Mouse (Mus musculus): ENCODE measurements around the gene 2810408A11Rik. TPM values are rescaled to one million over a fixed set of nuclear protein-coding genes. Genes with fewer than 3 reads are reported as not detected.
A peak's percentile ranks its signal among the peaks of the same experiment; 100 is the strongest.

The 2810408A11Rik gene
- polyA plus RNA-seq, 1 experiment: 13.1 TPM

DNA sequence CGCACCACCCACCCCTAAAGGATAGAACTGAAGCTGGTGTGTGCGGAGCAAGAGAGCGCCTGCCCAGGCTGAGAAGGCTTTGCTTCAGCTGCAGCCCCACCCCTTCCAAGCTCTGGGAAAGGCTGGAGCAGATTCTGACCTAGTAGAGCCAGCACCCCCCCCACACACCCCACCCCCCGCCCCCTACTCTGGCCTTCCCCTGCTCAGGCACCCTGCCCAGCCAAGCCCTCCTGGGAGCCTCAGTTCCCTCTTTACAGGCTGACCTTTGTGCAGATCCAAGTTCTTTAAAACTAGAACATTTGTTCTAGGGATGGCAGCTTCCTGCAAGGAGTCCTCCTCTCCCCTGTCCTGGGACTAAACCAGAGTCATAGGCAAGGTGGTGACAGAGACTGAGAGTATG is 36.6 kb upstream of the 2810408A11Rik start:
- H3K27ac ChIP-seq (ENCODE audit: insufficient read depth, low read length): no peak overlapping the region
- TF ChIP-seq POLR2A (IDR thresholded peaks at IDR 0.05; ENCODE audit: insufficient read depth, low read length) (no peak), CTCF (IDR thresholded peaks at IDR 0.05; ENCODE audit: low read depth, low read length) (no peak), EP300 (IDR thresholded peaks at IDR 0.05; ENCODE audit: insufficient read depth, low read depth, low read length) (no peak)
- H3K9me3 ChIP-seq (replicated peaks; ENCODE audit: control insufficient read depth, insufficient read depth, low read length, poor library complexity, severe bottlenecking): no peaks in the 10 kb centered on the region
- no peak overlapping the region for H3K9ac ChIP-seq (ENCODE audit: low read depth, poor library complexity, severe bottlenecking)
- no peak overlapping the region for H3K4me3 ChIP-seq (ENCODE audit: low read depth, low read length)
- no peaks in the 10 kb centered on the region for H3K27me3 ChIP-seq (ENCODE audit: control insufficient read depth, insufficient read depth, low read length, poor library complexity, severe bottlenecking)
- peaks cover 9% of the 10 kb centered on the region for H3K4me1 ChIP-seq (ENCODE audit: control insufficient read depth, insufficient read depth, low read length)
- no peaks in the 10 kb centered on the region; the same call in 1 of the 2 replicates for H3K36me3 ChIP-seq (ENCODE audit: control insufficient read depth, insufficient read depth, low read length, poor library complexity, severe bottlenecking)

- TF ChIP-seq CTCF (IDR thresholded peaks at IDR 0.05; ENCODE audit: low read depth, low read length) (no peak), POLR2A (IDR thresholded peaks at IDR 0.05; ENCODE audit: insufficient read depth, low read length) (no peak), EP300 (IDR thresholded peaks at IDR 0.05; ENCODE audit: insufficient read depth, low read depth, low read length) (no peak)
- Histone ChIP-seq H3K4me3 (ENCODE audit: low read depth, low read length) (peak overlapping the region; percentile 58), H3K27me3 (ENCODE audit: control insufficient read depth, insufficient read depth, low read length, poor library complexity, severe bottlenecking) (no peaks in the 10 kb centered on the region), H3K4me1 (ENCODE audit: control insufficient read depth, insufficient read depth, low read length) (peaks cover 9% of the 10 kb centered on the region), H3K36me3 (ENCODE audit: control insufficient read depth, insufficient read depth, low read length, poor library complexity, severe bottlenecking) (no peaks in the 10 kb centered on the region; the same call in 1 of the 2 replicates), H3K27ac (ENCODE audit: insufficient read depth, low read length) (no peak overlapping the region), H3K9me3 (replicated peaks; ENCODE audit: control insufficient read depth, insufficient read depth, low read length, poor library complexity, severe bottlenecking) (no peaks in the 10 kb centered on the region), H3K9ac (ENCODE audit: low read depth, poor library complexity, severe bottlenecking) (peak overlapping the region; percentile 94)
These were observed 36.0 kb upstream of the 2810408A11Rik start for GRCm38 (mm10) chr11:69936714-69937347.

- Histone ChIP-seq H3K27me3 (ENCODE audit: control insufficient read depth, insufficient read depth, low read length, poor library complexity, severe bottlenecking) (no peaks in the 10 kb centered on the region), H3K27ac (ENCODE audit: insufficient read depth, low read length) (no peak overlapping the region)
- TF ChIP-seq CTCF (IDR thresholded peaks at IDR 0.05; ENCODE audit: low read depth, low read length) (no peak), POLR2A (IDR thresholded peaks at IDR 0.05; ENCODE audit: insufficient read depth, low read length) (no peak), EP300 (IDR thresholded peaks at IDR 0.05; ENCODE audit: insufficient read depth, low read depth, low read length) (no peak)
These were observed 35.4 kb upstream of the 2810408A11Rik start for GRCm38 (mm10) chr11:69936156-69936555.

DNA sequence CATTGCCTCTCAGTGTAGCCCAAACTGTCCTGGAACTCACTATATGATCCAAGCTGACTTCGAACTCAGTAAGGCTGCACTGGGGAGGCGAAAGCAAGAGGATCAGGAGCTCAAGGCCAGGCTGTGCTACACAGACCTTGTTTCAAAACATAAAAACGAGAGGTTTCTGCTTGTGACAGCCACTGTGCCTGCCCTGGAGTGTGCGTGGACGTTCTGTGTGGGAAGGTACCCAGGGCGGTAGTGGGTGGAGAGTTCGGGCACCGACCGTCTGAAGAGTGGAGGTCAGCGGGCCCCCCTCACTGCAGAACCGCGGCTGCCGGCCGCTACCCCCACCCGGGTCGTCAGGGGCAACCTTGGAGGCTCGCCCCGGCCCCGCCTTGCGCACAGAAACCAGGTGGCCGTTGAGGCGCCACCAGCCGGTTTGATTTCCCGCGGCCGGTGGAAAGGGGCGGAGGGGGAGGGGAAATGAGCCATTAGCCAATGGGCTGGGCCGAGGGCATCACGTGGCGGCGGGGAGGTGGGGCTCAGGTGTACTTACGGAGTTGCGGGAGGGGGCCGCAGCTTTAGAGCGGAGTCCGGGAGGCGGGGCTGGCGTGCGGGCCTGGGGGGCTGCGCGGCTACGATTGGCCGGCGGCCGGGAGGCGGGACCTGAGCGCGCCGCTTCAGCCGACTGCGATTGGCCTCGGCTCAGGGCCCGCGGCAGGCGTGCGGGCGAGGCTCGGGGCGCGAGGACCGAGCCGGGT is 34.5 kb upstream of the 2810408A11Rik start, which contains the start of gene Ybx2:
Gene Ybx2, plus strand, starts transcription at position 660 of the 743 bp plus-strand sequence.
- Histone ChIP-seq H3K4me3 (ENCODE audit: low read depth, low read length) (peak within 1 kb of the TSS; percentile 69), H3K4me1 (ENCODE audit: control insufficient read depth, insufficient read depth, low read length) (peaks cover 9% of the 10 kb centered on the region), H3K27me3 (ENCODE audit: control insufficient read depth, insufficient read depth, low read length, poor library complexity, severe bottlenecking) (no peaks in the 10 kb centered on the region), H3K9ac (ENCODE audit: low read depth, poor library complexity, severe bottlenecking) (peak within 1 kb of the TSS; percentile 94), H3K27ac (ENCODE audit: insufficient read depth, low read length) (no peak within 1 kb of the TSS), H3K36me3 (ENCODE audit: control insufficient read depth, insufficient read depth, low read length, poor library complexity, severe bottlenecking) (no peaks in the 10 kb centered on the region; the same call in 1 of the 2 replicates), H3K9me3 (replicated peaks; ENCODE audit: control insufficient read depth, insufficient read depth, low read length, poor library complexity, severe bottlenecking) (no peaks in the 10 kb centered on the region)
- no peak for TF ChIP-seq CTCF (IDR thresholded peaks at IDR 0.05; ENCODE audit: low read depth, low read length)
- TF ChIP-seq EP300 (IDR thresholded peaks at IDR 0.05; ENCODE audit: insufficient read depth, low read depth, low read length): no peak
- TF ChIP-seq POLR2A (IDR thresholded peaks at IDR 0.05; ENCODE audit: insufficient read depth, low read length): no peak

More at GRCm38 (mm10) chr11:69936156-69936555, 35.4 kb upstream of the 2810408A11Rik start:
- Histone ChIP-seq H3K36me3 (ENCODE audit: control insufficient read depth, insufficient read depth, low read length, poor library complexity, severe bottlenecking) (no peaks in the 10 kb centered on the region; the same call in 1 of the 2 replicates), H3K9me3 (replicated peaks; ENCODE audit: control insufficient read depth, insufficient read depth, low read length, poor library complexity, severe bottlenecking) (no peaks in the 10 kb centered on the region), H3K4me3 (ENCODE audit: low read depth, low read length) (peak overlapping the region; percentile 58), H3K4me1 (ENCODE audit: control insufficient read depth, insufficient read depth, low read length) (peaks cover 9% of the 10 kb centered on the region), H3K9ac (ENCODE audit: low read depth, poor library complexity, severe bottlenecking) (peak overlapping the region; percentile 94)

- Histone ChIP-seq H3K27ac (ENCODE audit: insufficient read depth, low read length) (no peak overlapping the region), H3K36me3 (ENCODE audit: control insufficient read depth, insufficient read depth, low read length, poor library complexity, severe bottlenecking) (no peaks in the 10 kb centered on the region), H3K4me3 (ENCODE audit: low read depth, low read length) (no peak overlapping the region), H3K4me1 (ENCODE audit: control insufficient read depth, insufficient read depth, low read length) (peaks cover 9% of the 10 kb centered on the region), H3K27me3 (ENCODE audit: control insufficient read depth, insufficient read depth, low read length, poor library complexity, severe bottlenecking) (no peaks in the 10 kb centered on the region), H3K9ac (ENCODE audit: low read depth, poor library complexity, severe bottlenecking) (peak overlapping the region; percentile 42), H3K9me3 (replicated peaks; ENCODE audit: control insufficient read depth, insufficient read depth, low read length, poor library complexity, severe bottlenecking) (no peaks in the 10 kb centered on the region)
- no peak for TF ChIP-seq POLR2A (IDR thresholded peaks at IDR 0.05; ENCODE audit: insufficient read depth, low read length)
These were observed 33.9 kb upstream of the 2810408A11Rik start for GRCm38 (mm10) chr11:69934681-69935080.

DNA sequence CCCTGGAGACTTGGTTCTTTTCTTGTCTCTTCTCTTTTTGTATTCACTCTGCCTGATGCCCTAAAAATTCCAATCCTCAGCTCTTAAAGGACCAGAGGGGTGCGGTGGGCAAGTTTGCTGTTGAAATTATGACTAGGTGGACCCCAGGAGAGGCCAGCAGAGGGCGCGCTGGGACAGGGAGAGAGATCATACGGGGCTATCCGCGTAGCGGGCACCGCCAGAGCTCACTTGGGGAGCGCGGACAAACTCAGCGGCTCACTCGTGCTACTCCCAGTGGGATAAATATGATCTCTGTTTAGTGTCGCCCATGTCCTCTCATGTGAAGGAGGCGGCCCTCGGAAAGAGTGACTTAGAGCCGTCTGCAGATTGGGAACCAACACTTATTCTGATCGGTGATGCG is 33.4 kb upstream of the 2810408A11Rik start:
- Histone ChIP-seq H3K4me3 (ENCODE audit: low read depth, low read length) (peak overlapping the region; percentile 59), H3K27ac (ENCODE audit: insufficient read depth, low read length) (no peak overlapping the region), H3K27me3 (ENCODE audit: control insufficient read depth, insufficient read depth, low read length, poor library complexity, severe bottlenecking) (no peaks in the 10 kb centered on the region), H3K36me3 (ENCODE audit: control insufficient read depth, insufficient read depth, low read length, poor library complexity, severe bottlenecking) (no peaks in the 10 kb centered on the region), H3K9ac (ENCODE audit: low read depth, poor library complexity, severe bottlenecking) (peak overlapping the region; percentile 42), H3K4me1 (ENCODE audit: control insufficient read depth, insufficient read depth, low read length) (peaks cover 9% of the 10 kb centered on the region), H3K9me3 (replicated peaks; ENCODE audit: control insufficient read depth, insufficient read depth, low read length, poor library complexity, severe bottlenecking) (no peaks in the 10 kb centered on the region)
- TF ChIP-seq EP300 (IDR thresholded peaks at IDR 0.05; ENCODE audit: insufficient read depth, low read depth, low read length): no peak
- TF ChIP-seq CTCF (IDR thresholded peaks at IDR 0.05; ENCODE audit: low read depth, low read length): peak; percentile 85
- no peak for TF ChIP-seq POLR2A (IDR thresholded peaks at IDR 0.05; ENCODE audit: insufficient read depth, low read length)
